Mouse (Mus musculus) thymus, postnatal 10 days (tissue): Measurements from ENCODE around the gene Mphosph9.
"Not testable (repeated sequence)": the region's sequence is repeated elsewhere in the genome, so short reads cannot be mapped to it uniquely, and the experiment has no call there.

ENCODE experiments used
- DNase-seq, 2 experiments: peaks; one replicate each; pipeline ENCODE4 v3.0.0; 2021; ENCODE audit warnings: low spot score in 2 of 2

Gene Mphosph9

DNA sequence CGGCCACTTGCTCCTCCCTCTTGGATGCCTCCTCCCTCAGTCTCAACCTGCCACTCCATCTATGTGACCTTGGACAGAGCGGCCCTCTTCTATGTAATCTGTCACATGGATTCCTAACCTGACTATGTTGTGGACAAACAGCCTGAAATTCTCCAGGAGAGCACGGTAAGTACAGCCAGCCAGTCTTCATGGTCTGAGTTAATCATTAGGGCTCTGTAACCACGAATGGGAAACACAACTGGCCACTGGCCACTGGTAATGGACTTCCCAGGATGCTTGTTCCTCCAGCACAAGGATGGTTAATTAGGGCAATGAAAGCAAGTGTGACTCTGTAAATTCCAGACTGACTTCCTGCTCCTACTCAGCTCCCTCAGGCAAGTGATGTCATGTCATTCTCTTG lies 91.6 kb downstream of the Mphosph9 start:
- DNase-seq: no peak

DNA sequence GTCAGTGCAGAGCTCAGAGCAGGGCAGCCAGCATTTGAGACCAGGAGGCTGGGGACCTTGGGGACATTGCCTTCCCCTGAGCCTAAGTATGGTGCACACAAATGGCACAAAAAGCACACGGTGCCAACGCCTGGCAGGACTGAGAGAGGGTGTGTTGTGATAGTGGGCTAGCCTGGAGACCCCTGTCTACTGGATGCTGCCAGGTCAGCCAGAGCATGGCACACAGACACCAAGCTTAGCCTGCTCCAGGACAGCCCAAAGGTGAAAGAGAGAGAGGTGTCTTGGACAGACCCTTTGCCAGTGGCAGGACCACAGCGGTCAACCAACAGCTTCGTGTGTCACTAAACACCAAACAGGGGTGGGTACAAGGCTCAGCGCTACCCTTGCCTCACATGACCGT lies 93.0 kb downstream of the Mphosph9 start:
- no peak for DNase-seq

DNA sequence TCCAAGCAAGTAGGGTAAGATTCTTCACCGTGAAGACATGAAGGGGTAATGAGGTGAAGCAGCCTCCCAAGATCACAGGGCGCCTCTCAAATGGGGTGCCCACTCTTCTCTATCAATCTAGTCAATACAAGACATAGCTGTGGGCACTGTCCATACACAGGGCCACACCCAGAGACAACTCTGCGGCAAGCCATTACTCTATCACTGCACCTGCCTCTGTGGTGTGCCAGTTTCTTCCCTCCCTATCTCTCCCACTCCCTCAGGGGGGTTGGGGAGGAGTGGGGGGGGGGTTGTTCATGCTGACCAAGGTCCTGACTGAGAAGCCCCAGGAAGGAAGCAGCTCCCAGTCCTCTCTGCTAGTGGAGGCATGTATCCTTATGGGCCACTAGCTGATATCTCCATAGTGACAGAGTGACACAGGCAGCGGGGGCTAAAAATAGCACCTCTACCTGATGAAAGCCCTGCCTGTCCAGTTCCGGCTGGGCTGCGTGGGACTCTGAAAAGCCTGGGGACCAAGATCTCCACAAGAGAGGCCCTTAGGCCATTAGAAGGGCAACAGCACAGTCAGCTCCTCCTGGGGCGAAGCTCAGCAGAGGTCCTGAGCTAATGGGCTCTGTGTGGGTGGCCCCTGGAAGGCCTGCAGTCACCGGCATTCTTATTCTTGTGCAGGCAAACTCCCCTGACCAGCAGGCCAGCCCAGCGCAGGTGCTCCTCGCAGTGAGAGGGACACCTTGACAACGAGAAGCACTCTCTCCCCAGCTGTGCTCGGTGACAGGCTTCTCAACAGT lies 93.7 kb downstream of the Mphosph9 start:
- no peak for DNase-seq

DNA sequence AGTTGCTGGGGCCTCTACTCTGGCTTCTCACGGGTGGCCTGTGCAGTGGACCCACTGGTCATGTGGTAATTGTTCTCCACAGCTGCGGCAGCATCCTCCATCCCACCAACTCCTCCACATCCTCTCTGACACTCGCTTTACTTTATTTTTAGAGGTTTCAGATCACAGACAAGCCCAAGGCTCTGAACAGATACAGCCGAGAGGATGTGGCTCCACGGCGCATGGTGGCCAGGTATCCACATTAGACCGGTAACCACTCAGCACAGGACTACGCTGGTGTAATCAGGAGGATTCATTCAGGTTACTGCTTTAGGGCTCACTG lies 94.7 kb downstream of the Mphosph9 start:
- peak; percentile 58 to 60 for DNase-seq

DNA sequence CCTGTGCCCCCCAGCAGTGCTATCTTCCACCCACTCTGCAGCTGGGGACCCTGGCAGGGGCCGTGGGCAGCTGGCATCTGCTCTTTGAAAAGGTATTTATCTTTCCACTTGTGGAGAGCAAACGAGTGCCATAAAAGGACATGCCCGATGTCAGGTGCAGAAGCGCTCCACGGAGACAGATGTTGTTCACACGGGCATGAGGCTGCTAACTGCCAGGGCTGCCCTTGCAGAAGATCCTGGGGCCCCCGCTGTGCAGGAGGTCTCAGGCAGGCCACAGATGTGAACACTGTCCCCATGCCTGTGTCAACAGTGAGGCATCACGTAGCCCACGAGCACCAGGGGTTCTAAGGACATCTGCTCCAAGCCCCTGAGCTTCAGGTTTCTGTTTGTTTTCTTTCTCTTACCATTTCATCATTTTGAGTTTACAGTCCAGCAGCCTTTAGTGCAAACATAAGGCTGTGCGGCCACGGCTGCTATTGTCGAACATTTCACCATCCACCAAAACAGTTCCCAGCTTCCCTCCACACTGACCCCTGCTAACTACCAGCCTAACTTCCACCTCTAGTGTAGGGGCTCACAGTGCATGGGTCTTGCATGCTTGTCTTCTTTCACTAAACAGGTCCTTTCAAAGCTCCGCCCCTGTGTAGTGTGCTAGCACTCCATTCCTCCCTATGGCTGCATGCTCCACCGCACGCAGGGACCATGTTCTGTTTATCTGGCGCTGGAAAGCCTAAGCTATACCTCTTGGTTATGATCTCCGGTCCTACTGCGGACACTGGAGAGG lies 95.2 kb downstream of the Mphosph9 start:
- DNase-seq: peak; percentile 87 to 94

DNA sequence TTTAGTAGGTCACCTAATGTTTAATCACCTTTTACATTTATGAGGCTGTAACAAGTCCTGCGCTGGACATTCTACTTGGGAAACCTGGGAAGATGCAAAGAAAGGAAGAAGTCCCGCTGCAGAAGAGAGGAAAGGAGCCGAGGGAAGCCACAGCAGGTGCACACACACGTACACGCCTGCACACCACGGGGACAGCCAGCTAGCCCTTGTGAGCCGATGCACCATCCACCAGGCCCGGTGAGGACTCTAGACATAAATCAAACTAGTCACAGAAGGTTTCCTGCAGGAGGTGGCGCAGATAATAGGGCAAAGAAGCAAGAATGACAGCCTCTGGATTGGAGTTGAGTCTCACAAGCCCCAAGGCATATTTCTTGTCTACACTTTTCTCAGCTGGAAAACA lies 97.3 kb downstream of the Mphosph9 start:
- DNase-seq: no peak

DNA sequence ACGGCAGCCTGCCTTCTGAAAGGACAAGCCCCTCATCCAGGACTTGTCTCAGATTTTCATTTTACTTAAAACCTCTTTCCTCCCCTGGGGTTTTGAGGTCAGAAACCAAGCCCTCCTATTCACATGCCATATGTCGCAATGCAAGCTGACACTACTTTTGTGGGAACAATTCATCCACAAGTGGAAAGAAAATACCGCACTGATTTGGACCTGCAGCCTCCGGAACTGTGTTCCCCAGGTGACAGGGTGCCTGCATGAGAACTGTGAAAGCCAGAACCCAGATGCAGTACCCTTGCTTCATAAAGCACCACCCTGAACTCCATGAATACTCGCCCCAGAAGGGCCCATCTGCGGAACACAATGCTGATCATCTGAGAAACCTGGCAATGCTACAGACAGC lies 100.6 kb downstream of the Mphosph9 start:
- DNase-seq: no peak

DNA sequence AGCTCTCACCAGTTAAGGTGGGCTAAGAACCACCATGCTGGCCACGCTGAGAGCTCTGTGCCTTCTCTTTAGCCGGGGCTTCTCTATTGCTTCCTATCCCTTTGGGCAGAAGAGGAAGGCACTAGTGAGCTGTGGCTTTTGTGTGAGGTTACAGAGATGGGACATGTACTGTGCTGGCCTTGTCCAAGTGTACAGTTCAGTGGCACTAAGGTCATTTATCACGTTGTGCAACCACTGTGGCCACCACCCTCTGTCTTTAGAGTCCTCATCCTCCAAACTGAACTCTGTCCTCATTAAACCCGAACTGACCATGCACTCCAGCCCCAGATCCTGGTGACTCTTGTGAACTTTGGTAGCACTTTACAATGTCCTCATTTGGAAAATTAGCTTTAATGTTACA lies 101.3 kb downstream of the Mphosph9 start:
- DNase-seq: no peak

DNA sequence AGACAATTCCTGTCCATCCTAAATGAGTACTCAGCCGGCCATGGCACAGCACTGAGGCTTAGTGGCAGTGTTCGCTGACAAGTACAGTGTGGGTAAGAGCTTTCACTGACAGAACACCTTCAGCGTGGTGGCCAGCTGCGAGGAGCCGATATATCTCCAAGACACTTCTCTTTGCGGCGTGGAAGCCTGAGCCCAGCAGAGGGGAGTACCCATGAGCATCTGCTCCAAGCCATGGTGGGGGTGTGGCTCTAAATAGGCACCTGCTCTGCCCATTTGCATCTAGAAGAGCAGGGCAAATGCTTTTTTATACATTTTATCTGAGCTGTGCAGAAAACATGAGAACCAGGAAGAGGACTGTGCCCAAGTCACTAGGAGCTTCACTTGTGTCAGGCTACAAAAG lies 101.9 kb downstream of the Mphosph9 start:
- peak; percentile 57 to 59 for DNase-seq

DNA sequence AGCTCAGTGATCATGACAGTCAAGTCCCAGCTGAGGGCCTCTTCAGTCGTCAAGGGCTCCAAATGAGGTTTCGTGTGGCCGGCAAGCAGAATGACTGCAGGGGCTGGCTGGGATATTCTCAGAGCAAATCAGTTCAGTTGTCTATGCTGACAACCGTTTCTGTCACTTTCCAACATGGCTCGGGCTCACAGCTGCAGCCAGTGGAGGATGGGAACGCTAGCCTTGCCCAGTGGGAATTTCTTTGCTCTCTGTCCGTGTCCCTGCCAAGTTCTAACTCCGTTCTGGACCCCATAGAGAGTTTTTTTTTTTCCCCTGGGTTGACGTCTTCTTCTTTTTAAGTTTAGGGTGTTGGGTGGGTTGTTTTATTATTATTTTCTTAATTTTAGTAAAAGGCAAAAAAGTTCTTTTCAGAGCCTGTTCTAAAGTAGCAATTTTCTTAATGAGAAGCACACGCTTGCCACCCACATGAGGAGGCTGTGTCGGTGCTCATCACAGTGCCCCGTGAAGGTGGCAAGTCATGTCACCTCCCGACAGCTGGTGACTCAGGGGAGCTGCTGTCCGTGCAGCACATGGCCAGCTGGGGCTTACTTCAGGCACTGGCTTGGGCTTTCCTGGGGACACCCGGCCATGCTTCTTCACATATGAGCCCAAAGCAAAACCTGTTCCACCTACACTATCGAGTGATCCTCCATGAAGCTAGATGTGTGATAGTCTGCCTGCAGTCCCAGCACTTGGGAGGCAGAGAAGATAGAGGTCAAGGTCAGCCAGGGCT lies 103.3 kb downstream of the Mphosph9 start:
- DNase-seq: no peak

DNA sequence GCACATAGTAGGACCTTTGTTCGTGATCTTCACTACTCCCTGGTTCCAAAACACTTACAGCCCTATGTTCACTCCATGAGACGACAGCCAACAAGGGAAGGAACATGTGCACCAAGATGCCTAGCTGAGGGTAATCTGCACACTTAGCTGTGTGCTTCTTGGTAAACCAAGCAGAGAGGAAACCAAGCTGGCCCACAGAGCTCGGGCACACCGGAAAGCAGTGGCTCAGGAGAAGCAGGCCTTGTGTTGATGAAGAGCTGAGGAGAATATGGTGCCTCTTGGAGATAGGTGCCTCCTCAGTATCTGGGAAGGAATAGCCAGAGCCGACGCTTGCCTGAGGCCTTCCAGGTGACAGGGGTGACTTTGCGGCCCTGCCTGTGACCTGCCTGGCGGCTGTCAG lies 104.2 kb downstream of the Mphosph9 start:
- no peak for DNase-seq

DNA sequence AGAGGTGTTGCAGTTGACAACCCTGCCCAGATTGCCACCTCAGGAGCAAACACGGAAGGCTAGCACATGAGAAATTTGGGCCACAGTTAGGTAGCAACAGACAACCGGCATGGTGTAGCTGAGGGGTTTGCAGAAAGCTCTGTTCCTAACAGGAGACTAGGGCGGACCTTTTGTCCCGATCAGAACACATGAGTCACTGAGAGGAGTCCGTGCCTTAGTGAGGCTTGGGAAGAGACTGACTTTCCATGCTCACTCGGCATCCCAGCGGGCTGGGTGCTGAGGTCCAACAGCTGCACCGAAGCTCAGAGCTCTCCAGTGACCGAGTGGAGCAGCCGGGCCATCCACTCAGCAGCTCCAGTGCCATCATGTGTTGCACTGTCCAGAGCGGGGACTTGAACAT lies 105.1 kb downstream of the Mphosph9 start:
- no peak for DNase-seq

DNA sequence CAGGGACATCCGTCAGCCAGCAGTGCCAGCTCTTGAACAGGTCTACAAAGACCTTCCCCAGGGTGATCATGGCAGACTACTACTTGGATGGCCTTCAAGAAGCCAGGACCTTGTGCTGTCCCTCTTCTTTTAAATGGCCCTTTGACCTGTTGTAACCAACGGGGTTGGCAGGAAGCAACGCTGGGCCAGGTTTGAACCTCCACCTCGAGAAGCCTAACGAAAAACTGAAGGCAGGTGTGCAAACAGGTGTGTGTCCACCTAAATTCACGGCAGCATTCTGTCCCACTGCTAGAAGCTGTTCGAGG lies 106.1 kb downstream of the Mphosph9 start:
- no peak for DNase-seq

DNA sequence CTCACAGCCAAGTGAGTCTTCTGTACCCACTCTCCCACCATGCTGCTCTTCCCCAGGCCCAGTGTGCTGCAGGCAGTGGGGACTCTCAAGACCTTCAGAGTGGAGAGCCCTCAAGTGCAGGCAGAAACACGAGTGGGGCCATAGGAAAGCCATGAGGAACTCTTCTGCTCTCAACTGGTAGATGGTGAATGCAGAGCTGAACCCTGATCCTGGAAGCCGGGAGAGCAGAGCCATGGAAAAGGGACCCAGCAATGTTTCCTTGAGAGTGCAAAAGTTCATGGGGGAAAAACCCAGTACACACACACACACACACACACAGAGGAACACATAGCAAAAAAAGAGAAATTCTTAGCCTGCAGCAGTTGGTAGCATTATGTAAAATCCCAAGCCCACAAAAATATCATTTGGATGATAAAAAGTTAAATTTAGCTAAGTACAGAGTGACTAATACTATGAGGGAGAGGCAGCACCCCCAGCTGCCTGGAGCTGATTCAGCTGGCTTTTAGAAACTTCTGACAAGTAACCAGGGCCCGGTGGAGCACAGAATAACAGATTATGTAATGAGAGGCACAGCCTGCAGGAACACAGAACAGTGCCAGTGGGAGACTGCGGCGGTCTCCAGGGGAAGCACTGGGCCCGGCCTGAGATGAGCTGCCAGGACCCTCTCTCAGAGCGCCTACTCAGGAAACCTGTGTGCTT lies 106.6 kb downstream of the Mphosph9 start:
- DNase-seq: peak in 1 of 2 experiments; percentile 37

DNA sequence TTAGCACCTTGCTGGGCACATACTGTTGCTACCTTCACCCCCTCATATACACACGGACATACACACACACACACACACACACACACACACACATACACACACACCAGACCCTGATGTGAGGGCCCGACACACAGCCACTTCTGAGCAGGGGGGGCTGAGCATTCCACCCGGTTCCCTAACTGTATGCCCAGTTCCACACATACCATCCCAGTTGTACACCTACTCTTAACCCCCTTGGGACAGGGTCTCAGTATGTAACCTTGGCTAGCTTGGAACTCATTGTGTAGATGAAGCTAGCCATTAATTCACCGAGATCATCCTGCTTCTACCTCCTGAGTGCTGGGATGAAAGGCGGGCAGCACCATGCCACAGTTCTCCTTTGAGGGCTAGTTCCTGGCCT lies 107.2 kb downstream of the Mphosph9 start:
- no peak for DNase-seq

DNA sequence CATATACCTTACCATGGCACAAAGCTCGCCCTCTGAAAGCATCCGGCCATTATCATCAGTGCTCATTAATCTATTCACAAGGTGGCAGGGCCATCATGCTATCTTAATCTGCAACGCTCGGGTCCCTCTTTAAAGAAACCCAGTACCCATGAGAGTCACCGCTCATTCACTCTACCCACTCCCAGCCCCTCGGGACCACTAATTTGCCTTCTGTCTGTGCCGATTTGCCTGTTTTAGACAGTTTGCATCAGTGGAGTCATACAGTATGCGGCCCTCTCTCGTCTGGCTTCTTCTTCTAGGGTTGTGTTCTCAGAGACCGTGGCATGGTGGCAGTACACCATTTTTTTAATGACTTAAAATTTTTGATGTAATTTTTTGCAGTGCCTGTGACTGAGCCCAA lies 108.3 kb downstream of the Mphosph9 start:
- no peak for DNase-seq

DNA sequence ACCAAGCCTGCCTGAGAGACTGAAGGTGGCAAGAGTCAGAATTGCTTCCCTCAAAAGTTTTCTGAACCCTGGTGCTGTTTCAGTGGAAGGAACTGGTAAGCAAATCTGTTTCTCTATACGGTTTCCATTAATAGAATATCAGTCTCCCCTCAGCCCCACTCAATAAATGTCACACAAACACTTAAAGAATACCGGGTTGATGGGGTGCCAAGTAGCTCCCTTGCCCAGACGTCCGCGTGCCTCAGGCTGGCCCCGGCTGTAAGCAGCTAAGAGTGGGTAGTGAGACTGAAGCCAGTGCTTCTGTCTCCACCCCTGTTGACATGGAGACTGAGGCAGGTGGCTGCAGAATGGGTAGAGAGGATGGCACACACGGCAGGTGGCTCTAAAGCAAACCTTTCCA lies 108.8 kb downstream of the Mphosph9 start:
- DNase-seq: no peak

DNA sequence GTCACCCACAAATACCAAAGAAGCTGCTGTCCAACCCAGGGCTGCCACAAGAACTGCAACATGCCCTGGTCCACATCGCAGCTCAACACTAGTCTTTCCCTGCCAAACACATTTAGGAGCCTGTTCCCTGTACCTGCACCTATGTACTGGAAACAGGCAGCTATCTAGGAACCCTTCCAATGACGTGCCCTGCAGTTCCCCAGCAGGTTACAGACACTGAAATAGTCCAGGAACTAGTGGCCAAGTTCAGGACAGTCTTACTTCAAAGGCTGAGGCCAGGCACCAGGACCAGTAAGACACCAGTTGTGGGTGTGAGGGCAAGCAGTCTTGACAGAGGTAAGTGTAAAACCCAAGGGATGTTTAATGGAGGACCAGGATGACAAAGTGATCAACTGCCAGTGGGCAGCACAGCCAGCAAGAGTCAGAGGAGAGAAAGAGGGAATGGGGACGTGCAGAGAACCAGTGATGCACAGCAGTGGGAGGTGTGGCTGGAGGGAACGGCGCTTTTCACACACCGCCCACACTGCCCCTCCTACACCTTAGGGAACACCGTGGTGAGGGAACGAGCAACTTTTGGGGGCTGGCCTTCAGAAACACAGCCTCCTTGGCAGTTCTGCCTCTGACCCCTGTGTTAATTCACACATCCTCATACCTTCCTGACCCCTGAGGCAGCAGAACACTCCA lies 110.1 kb downstream of the Mphosph9 start:
- no peak for DNase-seq

DNA sequence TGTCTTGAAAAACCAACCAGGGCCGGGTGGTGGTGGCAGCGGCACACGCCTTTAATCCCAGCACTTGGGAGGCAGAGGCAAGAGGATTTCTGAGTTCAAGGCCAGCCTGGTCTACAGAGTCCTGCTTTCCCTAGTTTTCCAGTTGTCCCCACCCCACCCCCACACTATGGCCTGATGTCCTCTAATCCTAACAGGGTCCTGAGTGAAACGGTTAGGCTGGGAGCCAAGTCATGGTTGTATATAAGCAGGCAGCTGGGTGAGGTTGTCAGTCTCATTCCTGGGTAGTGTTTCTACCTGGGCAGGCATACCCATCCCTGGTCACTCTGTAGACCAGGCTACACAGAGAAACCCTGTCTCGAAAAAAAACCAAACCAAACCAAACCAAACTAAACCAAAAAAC lies 110.7 kb downstream of the Mphosph9 start:
- not testable (repeated sequence) for DNase-seq

DNA sequence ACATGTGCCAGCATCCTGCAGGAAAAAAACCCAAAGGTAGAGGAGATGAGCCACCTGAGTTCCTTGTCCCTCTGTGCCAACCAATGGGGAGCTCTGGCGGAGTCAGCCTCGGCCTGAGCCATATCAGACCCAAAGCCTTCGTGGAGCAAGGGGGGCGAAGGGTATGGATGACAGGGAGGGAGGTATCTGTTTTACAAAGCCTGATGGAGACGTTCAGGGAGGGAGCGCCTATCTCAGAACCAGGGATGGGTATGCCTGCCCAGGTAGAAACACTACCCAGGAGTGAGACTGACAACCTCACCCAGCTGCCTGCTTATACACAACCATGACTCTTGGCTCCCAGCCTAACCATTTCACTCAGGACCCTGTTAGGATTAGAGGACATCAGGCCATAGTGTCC lies 111.4 kb downstream of the Mphosph9 start:
- no peak for DNase-seq

DNA sequence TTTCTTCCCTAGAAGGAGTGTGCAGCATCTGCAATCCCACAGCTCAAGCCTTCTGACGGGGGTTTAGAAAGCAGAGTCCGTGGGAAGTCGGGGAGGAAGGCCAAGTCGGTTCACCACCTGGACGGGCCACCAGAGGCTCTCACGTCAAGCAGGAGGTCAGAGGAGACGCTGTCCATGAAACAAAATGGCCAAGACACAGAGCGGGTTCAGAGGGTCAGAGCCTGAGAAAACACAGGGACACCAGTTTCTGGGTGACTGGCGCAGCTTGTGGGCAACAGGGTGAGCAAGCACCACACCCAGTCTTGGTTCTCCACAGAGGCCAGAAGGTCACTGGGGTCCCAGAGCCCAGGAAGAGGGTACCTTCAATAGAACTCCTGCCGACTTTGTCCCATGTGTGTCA lies 112.1 kb downstream of the Mphosph9 start:
- DNase-seq: no peak
